ENCODE assay signal across 25 mouse cellular contexts in genomic region chr5:128761118-128761517, GRCm38 (mm10). TPM values are rescaled to one million over a fixed set of nuclear protein-coding genes. Genes with fewer than 3 reads are reported as not detected.
DNase-seq lines count a peak whose midpoint lies in the region; ATAC-seq and TF ChIP-seq lines count a peak whose summit lies in the region.
"Had no signal": no experiment of that assay in that cellular context is flagged by ENCODE, and none has a peak within 500 bp of the region (broad histone marks: within the 10 kb centered on the region; RNA-seq: fewer than 3 reads in every experiment).

No protein-coding gene starts in this region.

- H3K9ac ChIP-seq in embryonic facial prominence, embryonic 14.5 days (ENCODE audit: low read depth, low read length), result no peak overlapping the region
- H3K9ac ChIP-seq: forebrain, embryonic 13.5 days; liver, embryonic 14.5 days; lung, embryonic 15.5 days had no signal

- no peaks in the 10 kb centered on the region for H3K27me3 ChIP-seq in embryonic facial prominence, embryonic 14.5 days (replicated peaks; ENCODE audit: control insufficient read depth, insufficient read depth, low read length)
- H3K27me3 ChIP-seq: forebrain, embryonic 13.5 days; lung, embryonic 15.5 days had no signal

- no peak overlapping the region for H3K4me3 ChIP-seq in embryonic facial prominence, embryonic 14.5 days (ENCODE audit: low read depth, low read length)
- no peak overlapping the region for H3K4me3 ChIP-seq in left cerebral cortex, adult 2 months
- H3K4me3 ChIP-seq: erythroblast, embryonic 14.5 days; forebrain, embryonic 13.5 days; lung, embryonic 15.5 days had no signal

- no peak for ATAC-seq in embryonic facial prominence, embryonic 14.5 days (ENCODE audit: low read depth)
- no peak for ATAC-seq in megakaryocyte progenitor cell, adult 5-6 weeks (replicated peaks; ENCODE audit: poor library complexity)
- ATAC-seq: forebrain, embryonic 13.5 days; midbrain, embryonic 16.5 days had no signal

- H3K36me3 ChIP-seq in embryonic facial prominence, embryonic 14.5 days (ENCODE audit: control insufficient read depth, insufficient read depth, low read length), result no peaks in the 10 kb centered on the region
- H3K36me3 ChIP-seq: lung, embryonic 15.5 days had no signal

- intact Hi-C loops in left cerebral cortex, postnatal 4 days (cut with DNase I), result no loop called here
- intact Hi-C loops in left cerebral cortex, postnatal 25 days (cut with DNase I), result no loop called here
- intact Hi-C loops in left cerebral cortex, adult 2 months (cut with DNase I), result no loop called here

- WGBS in embryonic facial prominence, embryonic 14.5 days, result 63% methylated on average over 7 of the region's 8 CpGs

- peak; percentile 33 for DNase-seq in left cerebral cortex, postnatal 4 days
- no peak for DNase-seq in left cerebral cortex, postnatal 25 days (ENCODE audit: low spot score in 2 of 2)
- DNase-seq in ZHBTc4 (ENCODE audit: low read depth, low spot score), result peak; percentile 27
- DNase-seq in embryonic facial prominence, embryonic 14.5 days (ENCODE audit: low spot score), result peak; percentile 8
- peak; percentile 3 for DNase-seq in yolk sac, embryonic 10.5 days (ENCODE audit: low spot score)
- DNase-seq in left cerebral cortex, adult 2 months (ENCODE audit: extremely low spot score in 1 of 2, low spot score in 2 of 2), result no peak
- DNase-seq: adrenal gland, adult 8-10 months; B cell, adult 2 months; cerebellum, postnatal 14 days; gastrocnemius, postnatal 10 days; heart, adult 11 months; heart, postnatal 4 days; kidney, adult 2 months; kidney, postnatal 14 days; spleen, adult 18-20 months; thymus, postnatal 36 days had no signal

- H3K27ac ChIP-seq in embryonic facial prominence, embryonic 14.5 days (replicated peaks; ENCODE audit: low read depth, low read length), result no peak overlapping the region
- H3K27ac ChIP-seq in left cerebral cortex, adult 2 months, result no peak overlapping the region
- H3K27ac ChIP-seq: forebrain, embryonic 13.5 days; liver, embryonic 14.5 days; lung, embryonic 15.5 days; macrophage had no signal

- no peak overlapping the region for H3K4me2 ChIP-seq in embryonic facial prominence, embryonic 14.5 days (ENCODE audit: low read depth, low read length)
- H3K4me2 ChIP-seq: forebrain, embryonic 13.5 days; lung, embryonic 15.5 days had no signal

- H3K4me1 ChIP-seq in embryonic facial prominence, embryonic 14.5 days (ENCODE audit: control insufficient read depth, insufficient read depth, low read length), result no peaks in the 10 kb centered on the region
- H3K4me1 ChIP-seq: lung, embryonic 15.5 days had no signal

- H3K9me3 ChIP-seq in embryonic facial prominence, embryonic 14.5 days (ENCODE audit: control insufficient read depth, low read length), result no peaks in the 10 kb centered on the region
- H3K9me3 ChIP-seq: lung, embryonic 15.5 days had no signal

- no peak for TF ChIP-seq CTCF in left cerebral cortex, adult 2 months (IDR thresholded peaks at IDR 0.05)

RNA-seq across cellular contexts. Expression of gene Piwil1, which starts 58.8 kb away (rescaled TPM):
- under 1 TPM; 0.22 to 0.38 TPM for total RNA-seq in left cerebral cortex, postnatal 4 days (2021)
- total RNA-seq in left cerebral cortex, postnatal 25 days (2021), result under 1 TPM; 0.07 to 0.23 TPM
- polyA plus RNA-seq in embryonic facial prominence, embryonic 14.5 days (2014; fragmentation: Nextera tagmentation; extraction: Ambion mirVana), result 0.07 TPM in 1 of 2 replicates, not detected in the other
- not detected for total RNA-seq in left cerebral cortex, adult 2 months (2021)
- not detected in 2 replicates for total RNA-seq in megakaryocyte progenitor cell, adult 5-6 weeks (2015)
- total RNA-seq in megakaryocyte progenitor cell, adult 5-6 weeks (2017), result not detected in 2 replicates
- total RNA-seq: adrenal gland, adult 8-10 months; heart, postnatal 4 days had no signal
- polyA plus RNA-seq: embryonic facial prominence, embryonic 11.5 days; erythroblast, embryonic 14.5 days; forebrain, embryonic 13.5 days; heart, embryonic 14.5 days; liver, embryonic 14.5 days; lung, embryonic 15.5 days; macrophage had no signal

Comparison
In these comparisons a context has a peak if more than half of its experiments do, and no peak if none do; other contexts are left out.
1. DNase-seq: peak in left cerebral cortex, postnatal 4 days (single experiment), ZHBTc4 (single experiment), embryonic facial prominence, embryonic 14.5 days (single experiment) and yolk sac, embryonic 10.5 days (single experiment); none in left cerebral cortex, postnatal 25 days (0 of 2) and left cerebral cortex, adult 2 months (0 of 2).